Mouse (Mus musculus): ENCODE results near the gene Bco1. TPM values are rescaled to one million over a fixed set of nuclear protein-coding genes. Genes with fewer than 3 reads are reported as not detected.

Gene Bco1
- polyA plus RNA-seq, 1 experiment = not detected

DNA sequence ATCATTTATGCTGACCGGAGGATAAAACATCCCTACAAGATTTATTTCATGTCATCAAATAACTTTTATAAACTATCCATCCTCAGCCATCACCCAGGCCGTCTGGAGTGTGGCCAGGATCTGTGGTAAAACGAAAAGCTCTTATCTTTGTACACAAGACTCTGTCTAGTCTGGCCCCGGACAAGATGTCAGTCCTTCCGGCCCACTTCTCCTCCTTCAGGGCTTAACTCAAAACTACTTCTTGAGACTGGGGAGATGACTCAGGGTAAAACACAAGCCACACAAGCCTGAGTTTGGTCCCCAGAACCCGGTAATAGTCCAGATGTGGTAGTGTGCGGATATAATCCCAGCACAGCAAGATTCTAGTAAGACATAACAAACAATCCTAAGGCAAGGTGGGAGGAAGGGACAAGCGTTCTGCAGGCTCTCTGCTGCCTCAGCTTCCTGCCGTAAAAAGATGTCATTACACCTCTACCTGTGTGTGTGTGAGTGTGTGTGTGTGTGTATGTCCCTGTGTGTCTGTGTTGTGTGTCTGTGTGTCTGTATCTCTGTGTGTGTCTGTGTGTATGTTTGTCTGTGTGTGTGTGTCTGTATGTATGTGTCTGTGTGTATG is 12.6 kb upstream of the Bco1 start:
- Histone ChIP-seq H3K4me3 (ENCODE audit: insufficient read depth, low read length) (no peak overlapping the region), H3K27ac (ENCODE audit: insufficient read depth, low read length) (no peak overlapping the region), H3K4me1 (ENCODE audit: control insufficient read depth, insufficient read depth, low read length) (0 out of 2 replicates have a peak, but pooled peaks cover 2% of the 10 kb centered on the region)
- no peak for TF ChIP-seq CTCF (IDR thresholded peaks at IDR 0.05; ENCODE audit: borderline replicate concordance, insufficient read depth, low read length)
- TF ChIP-seq POLR2A (IDR thresholded peaks at IDR 0.05; ENCODE audit: low read depth, low read length) = no peak

DNA sequence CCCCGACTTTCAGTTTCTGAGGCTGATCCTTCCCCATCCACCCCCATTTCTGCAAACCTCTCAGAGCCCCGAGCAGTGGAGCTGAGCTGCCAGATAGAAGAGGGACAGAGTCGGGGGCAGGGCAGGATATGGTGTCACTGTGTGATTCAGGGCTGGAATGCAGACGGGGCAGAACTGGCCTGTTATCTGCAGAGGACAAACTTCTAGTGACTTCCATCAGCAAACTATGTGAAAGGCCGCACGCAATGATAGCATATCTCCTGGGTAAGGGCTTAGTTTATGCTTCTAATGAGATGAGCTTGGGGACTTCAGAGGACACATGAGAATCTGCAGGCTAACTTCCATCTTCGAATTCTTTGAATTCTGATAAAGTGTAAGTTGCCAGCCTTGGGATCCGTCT is 10.1 kb upstream of the Bco1 start:
- 0 out of 2 replicates have a peak, but pooled peaks cover 2% of the 10 kb centered on the region for H3K4me1 ChIP-seq (ENCODE audit: control insufficient read depth, insufficient read depth, low read length)
- no peak for TF ChIP-seq POLR2A (IDR thresholded peaks at IDR 0.05; ENCODE audit: low read depth, low read length)
- no peak for TF ChIP-seq CTCF (IDR thresholded peaks at IDR 0.05; ENCODE audit: borderline replicate concordance, insufficient read depth, low read length)
- H3K27ac ChIP-seq (ENCODE audit: insufficient read depth, low read length) = no peak overlapping the region
- H3K4me3 ChIP-seq (ENCODE audit: insufficient read depth, low read length) = no peak overlapping the region

DNA sequence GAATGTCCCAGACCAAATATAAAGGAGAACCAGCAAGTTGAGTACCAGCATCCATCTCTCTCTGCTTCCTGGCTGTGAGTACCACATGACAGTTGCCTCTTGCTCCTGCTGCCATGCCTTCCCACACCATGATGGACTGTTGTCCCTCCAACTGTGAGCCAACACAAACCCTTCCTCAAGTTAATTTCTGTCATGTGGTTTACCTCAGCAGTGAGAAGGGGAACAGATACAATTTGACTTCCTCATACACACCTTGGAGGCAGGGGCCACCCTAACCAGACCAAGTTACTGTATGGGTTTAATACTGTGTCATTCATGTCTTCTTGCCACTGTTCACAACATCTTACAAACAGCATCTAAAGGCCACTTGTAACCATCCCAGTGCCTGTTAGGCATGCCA is 8.6 kb upstream of the Bco1 start:
- no peak overlapping the region for H3K4me3 ChIP-seq (ENCODE audit: insufficient read depth, low read length)
- no peak for TF ChIP-seq POLR2A (IDR thresholded peaks at IDR 0.05; ENCODE audit: low read depth, low read length)
- TF ChIP-seq CTCF (IDR thresholded peaks at IDR 0.05; ENCODE audit: borderline replicate concordance, insufficient read depth, low read length) = no peak

DNA sequence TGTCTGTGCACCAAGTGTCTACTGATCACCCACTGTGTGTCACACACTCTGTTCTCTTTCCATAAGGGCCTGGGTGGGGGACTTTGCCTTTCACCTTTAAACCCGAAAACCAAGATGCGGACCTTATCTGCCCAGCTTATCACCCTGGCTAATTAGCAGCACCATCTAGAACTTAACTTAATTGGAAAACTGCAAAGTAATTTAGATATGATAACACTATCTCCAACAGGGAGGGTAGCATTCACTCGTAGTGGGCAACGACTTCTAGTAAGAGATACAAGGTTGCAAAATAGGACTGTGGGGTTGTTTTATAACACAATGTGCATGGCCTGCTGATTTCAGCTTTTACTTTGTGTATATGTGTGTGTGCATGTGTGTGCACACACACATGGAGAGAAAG is 5.9 kb upstream of the Bco1 start:
- H3K4me3 ChIP-seq (ENCODE audit: insufficient read depth, low read length) = no peak overlapping the region
- no peak overlapping the region for H3K27ac ChIP-seq (ENCODE audit: insufficient read depth, low read length)
- TF ChIP-seq CTCF (IDR thresholded peaks at IDR 0.05; ENCODE audit: borderline replicate concordance, insufficient read depth, low read length) = no peak
- TF ChIP-seq POLR2A (IDR thresholded peaks at IDR 0.05; ENCODE audit: low read depth, low read length) = no peak
- 0 out of 2 replicates have a peak, but pooled peaks cover 2% of the 10 kb centered on the region for H3K4me1 ChIP-seq (ENCODE audit: control insufficient read depth, insufficient read depth, low read length)

More for the DNA sequence above, 8.6 kb upstream of the Bco1 start:
- 0 out of 2 replicates have a peak, but pooled peaks cover 2% of the 10 kb centered on the region for H3K4me1 ChIP-seq (ENCODE audit: control insufficient read depth, insufficient read depth, low read length)
- no peak overlapping the region for H3K27ac ChIP-seq (ENCODE audit: insufficient read depth, low read length)

DNA sequence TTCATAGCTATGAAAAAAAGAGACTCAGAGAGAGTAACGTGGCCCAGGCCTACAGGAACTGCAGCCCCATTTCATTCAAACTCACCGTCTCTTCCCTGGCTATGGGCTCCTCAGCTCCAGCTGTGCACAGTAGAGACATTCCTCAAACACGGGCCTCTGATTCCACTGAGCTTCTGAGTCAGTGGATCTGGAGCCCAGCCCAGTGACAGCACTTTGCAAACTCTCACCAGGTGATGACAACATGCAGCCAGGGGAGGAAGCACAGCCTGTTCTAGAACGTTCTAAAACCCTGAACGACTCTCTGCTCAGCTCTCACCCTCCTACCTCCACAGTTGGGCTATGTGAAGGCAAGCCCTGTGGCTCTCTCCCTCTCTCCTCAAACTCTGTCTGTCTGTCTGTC is 1.6 kb upstream of the Bco1 start:
- Histone ChIP-seq H3K4me1 (ENCODE audit: control insufficient read depth, insufficient read depth, low read length) (0 out of 2 replicates have a peak, but pooled peaks cover 9% of the 10 kb centered on the region), H3K4me3 (ENCODE audit: insufficient read depth, low read length) (no peak overlapping the region), H3K27ac (ENCODE audit: insufficient read depth, low read length) (peak overlapping the region; percentile 41)
- no peak for TF ChIP-seq CTCF (IDR thresholded peaks at IDR 0.05; ENCODE audit: borderline replicate concordance, insufficient read depth, low read length)
- no peak for TF ChIP-seq POLR2A (IDR thresholded peaks at IDR 0.05; ENCODE audit: low read depth, low read length)

DNA sequence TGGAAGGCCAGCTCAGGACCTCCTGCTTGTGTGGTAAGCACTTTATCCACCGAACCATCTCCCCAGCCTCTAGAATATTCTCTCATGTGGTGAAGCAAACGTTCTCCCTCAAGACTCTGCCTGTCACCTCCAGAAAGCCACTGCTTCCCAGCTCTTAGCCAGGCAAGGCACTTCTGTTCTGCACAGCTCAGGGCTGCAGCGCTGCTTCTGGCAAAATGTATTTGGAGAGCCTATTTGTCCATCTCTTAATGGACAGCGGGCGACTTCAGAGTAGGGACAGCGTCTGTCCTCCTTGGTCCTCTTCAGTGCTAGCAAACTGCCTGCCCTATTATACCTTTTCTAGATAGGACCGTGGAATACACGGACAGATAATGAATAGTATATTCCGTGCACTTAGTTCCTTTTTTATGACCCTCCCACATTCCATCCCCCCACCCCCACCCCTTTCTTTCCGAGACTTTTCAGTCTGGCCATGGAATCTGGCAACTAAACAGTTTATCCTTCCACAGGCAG is 1.5 kb downstream of the Bco1 start:
- TF ChIP-seq POLR2A (IDR thresholded peaks at IDR 0.05; ENCODE audit: low read depth, low read length) = no peak
- no peak for TF ChIP-seq CTCF (IDR thresholded peaks at IDR 0.05; ENCODE audit: borderline replicate concordance, insufficient read depth, low read length)
- Histone ChIP-seq H3K27ac (ENCODE audit: insufficient read depth, low read length) (peak overlapping the region; percentile 43), H3K4me1 (ENCODE audit: control insufficient read depth, insufficient read depth, low read length) (0 out of 2 replicates have a peak, but pooled peaks cover 9% of the 10 kb centered on the region), H3K4me3 (ENCODE audit: insufficient read depth, low read length) (no peak overlapping the region)

DNA sequence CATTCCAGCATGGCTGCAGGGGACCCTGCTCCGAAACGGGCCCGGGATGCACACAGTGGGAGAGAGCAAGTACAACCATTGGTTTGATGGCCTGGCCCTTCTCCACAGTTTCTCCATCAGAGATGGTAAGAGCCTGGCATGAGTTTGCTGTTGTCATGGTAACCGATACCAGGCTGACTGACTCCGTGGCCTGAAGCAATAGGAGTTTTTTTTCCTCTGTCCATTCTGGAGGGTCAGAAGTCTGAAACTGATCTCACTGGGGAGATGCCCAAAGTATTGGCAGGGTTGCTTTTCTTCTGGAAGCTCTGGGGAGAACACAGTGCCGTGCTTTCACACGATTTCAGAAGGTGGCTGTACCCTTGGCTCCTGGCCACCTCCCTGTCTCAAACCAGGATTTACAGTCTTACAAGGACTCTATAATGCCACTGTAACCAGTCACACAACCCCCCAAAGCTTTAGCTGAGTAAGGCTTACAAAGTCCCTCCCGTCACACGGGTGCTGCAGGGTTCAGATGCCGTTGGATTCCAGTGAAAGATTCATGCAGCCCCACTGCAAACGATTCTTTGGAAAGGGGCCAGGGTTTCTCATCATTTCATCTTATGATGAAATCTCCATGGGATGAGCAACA is 2.0 kb downstream of the Bco1 start:
- Histone ChIP-seq H3K27ac (ENCODE audit: insufficient read depth, low read length) (peak overlapping the region; percentile 43), H3K4me1 (ENCODE audit: control insufficient read depth, insufficient read depth, low read length) (0 out of 2 replicates have a peak, but pooled peaks cover 9% of the 10 kb centered on the region), H3K4me3 (ENCODE audit: insufficient read depth, low read length) (no peak overlapping the region)
- TF ChIP-seq CTCF (IDR thresholded peaks at IDR 0.05; ENCODE audit: borderline replicate concordance, insufficient read depth, low read length) (no peak), POLR2A (IDR thresholded peaks at IDR 0.05; ENCODE audit: low read depth, low read length) (peak; percentile 12; the same call in 1 of the 2 replicates)

DNA sequence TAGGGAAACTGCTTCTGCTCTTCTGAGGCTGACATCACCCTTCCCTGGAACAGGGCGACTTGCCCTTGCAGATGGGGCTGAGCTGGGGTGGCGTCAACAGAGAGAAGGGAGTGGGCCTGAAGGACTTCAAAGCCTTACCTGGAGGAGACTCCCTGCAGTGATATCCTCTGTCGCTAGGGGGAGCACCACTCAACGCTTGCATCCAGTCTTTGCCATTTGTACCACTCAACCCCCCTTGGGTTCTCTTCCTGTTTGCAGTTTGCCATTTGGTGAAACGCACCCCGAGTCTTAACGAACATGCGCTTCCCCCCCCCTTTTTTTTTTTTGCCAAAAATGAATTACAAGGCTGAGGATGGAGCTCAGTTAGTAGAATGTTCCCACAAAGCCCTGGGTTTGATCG is 11.9 kb downstream of the Bco1 start:
- Histone ChIP-seq H3K27ac (ENCODE audit: insufficient read depth, low read length) (no peak overlapping the region), H3K4me1 (ENCODE audit: control insufficient read depth, insufficient read depth, low read length) (no peaks in the 10 kb centered on the region), H3K4me3 (ENCODE audit: insufficient read depth, low read length) (no peak overlapping the region)
- TF ChIP-seq POLR2A (IDR thresholded peaks at IDR 0.05; ENCODE audit: low read depth, low read length) (no peak), CTCF (IDR thresholded peaks at IDR 0.05; ENCODE audit: borderline replicate concordance, insufficient read depth, low read length) (peak; percentile 83)

DNA sequence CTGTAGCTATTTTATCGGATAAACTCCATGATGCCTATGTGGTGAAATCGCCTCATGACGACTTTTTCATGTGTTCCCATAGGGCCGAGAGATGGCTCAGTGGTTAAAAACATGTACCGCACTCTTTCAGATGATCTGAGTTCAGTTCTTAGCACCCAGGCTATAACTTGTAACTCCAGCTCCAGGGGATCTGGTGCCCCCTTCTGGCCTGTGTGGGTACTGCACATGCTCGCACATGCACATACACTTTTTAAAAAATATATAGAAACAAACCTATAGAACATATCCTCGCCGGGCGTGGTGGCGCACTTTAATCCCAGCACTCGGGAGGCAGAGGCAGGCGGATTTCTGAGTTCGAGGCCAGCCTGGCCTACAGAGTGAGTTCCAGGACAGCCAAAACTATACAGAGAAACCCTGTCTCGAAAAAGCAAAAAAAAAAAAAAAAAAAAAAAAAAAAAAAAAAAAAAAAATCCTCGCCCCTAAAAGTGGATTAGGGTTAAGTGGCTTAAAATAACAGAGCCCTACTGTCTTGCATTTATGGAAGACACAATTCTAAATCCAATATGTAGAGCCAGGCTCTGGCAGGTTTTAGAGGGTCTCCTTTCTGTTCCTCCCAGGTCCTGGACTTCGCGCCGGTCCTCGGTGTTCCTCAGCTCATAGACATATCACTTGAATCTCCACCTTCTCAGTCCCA is 13.5 kb downstream of the Bco1 start:
- no peak for TF ChIP-seq POLR2A (IDR thresholded peaks at IDR 0.05; ENCODE audit: low read depth, low read length)
- no peak for TF ChIP-seq CTCF (IDR thresholded peaks at IDR 0.05; ENCODE audit: borderline replicate concordance, insufficient read depth, low read length)
- Histone ChIP-seq H3K4me1 (ENCODE audit: control insufficient read depth, insufficient read depth, low read length) (no peaks in the 10 kb centered on the region), H3K27ac (ENCODE audit: insufficient read depth, low read length) (no peak overlapping the region), H3K4me3 (ENCODE audit: insufficient read depth, low read length) (no peak overlapping the region)

Data from embryonic fibroblast, embryonic 13.5 days (primary cell).